Mouse (Mus musculus): ENCODE measurements around the gene Ppp2r5e. TPM values are rescaled to one million over a fixed set of nuclear protein-coding genes. Genes with fewer than 3 reads are reported as not detected.

Ppp2r5e gene
- polyA plus RNA-seq, 1 experiment from 2014 or later, result 7.9 TPM

DNA sequence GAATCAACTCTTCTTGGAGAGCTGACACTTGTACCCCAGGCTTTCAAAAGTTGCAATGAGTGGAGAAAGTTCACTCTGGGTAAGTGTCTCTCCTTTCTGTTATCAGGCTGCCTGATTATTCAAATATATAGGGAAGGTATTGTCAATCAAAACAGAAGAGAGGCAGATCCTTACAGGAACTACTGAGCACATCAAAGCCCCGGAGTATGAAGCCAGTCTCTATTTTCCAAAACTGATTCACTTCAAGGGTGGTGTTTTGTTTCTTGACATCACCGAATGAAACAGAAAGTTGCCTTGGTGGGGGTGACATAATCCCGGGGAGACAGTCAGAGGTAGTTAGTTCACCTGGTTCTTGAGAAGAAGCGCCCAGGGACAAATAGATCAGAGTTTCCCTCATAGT, 179.4 kb downstream of the Ppp2r5e start, which contains the start of gene Gphb5:
Gphb5 (minus strand) TSS at position 101 of the 400 bp plus-strand sequence.
- 66% methylated on average over 4 of the region's 4 CpGs for WGBS (ENCODE audit: insufficient replicate concordance)
- no peaks in the 10 kb centered on the region for H3K4me1 ChIP-seq
- no peak within 1 kb of the TSS for H3K27ac ChIP-seq
- H3K4me3 ChIP-seq, result no peak within 1 kb of the TSS
- no peak within 1 kb of the TSS for H3K9ac ChIP-seq
- H3K9me3 ChIP-seq (replicated peaks), result no peaks in the 10 kb centered on the region
- H3K36me3 ChIP-seq, result no peaks in the 10 kb centered on the region
- H3K4me2 ChIP-seq, result no peak within 1 kb of the TSS
- ATAC-seq, result no peak
- H3K27me3 ChIP-seq (replicated peaks), result no peaks in the 10 kb centered on the region

DNA sequence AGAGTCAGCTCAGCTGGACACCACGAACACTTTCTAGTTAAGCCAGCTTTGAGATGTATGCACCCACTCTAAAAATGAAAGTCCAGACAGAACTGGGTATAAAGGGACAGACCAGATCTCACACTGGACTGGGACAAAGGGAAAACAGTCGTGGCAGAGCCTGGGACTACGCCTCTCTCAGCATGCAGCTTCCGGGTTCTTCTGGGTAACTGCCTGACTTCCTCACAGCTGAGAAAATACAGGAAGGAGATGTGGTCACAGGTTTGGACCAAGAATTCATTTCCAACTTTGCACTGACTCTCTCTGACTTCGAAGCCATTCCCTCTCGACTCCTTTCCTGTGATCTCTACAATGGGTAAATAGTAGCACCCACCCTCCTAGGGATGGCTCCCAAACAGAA, 181.1 kb downstream of the Ppp2r5e start:
- Histone ChIP-seq H3K4me3 (no peak overlapping the region), H3K36me3 (no peaks in the 10 kb centered on the region), H3K9ac (no peak overlapping the region), H3K27ac (no peak overlapping the region), H3K27me3 (replicated peaks) (no peaks in the 10 kb centered on the region), H3K4me1 (no peaks in the 10 kb centered on the region), H3K9me3 (replicated peaks) (no peaks in the 10 kb centered on the region), H3K4me2 (no peak overlapping the region)
- WGBS (ENCODE audit: insufficient replicate concordance), result 42% methylated on average over 6 of the region's 6 CpGs
- no peak for ATAC-seq

DNA sequence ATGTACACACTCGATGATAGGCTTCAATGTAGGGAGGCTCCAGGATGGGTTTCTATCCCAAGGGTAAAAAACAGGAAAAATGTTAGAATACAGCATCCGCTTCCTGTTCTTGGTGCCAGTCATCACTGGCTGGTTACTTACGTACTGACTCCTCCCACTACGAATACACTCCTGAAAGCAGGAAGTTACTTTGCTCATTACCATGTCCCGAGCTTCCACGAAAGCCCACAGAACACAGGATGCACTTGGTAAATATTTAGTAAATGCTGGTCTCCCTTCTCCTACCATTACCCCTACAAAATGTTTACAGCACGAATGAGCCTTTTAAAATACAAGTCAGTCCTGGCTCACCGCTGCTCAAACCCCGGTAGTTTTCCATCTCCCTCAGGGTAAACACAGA, 183.1 kb downstream of the Ppp2r5e start:
- Histone ChIP-seq H3K36me3 (no peaks in the 10 kb centered on the region), H3K4me2 (no peak overlapping the region), H3K27me3 (replicated peaks) (no peaks in the 10 kb centered on the region), H3K9me3 (replicated peaks) (no peaks in the 10 kb centered on the region), H3K9ac (no peak overlapping the region), H3K27ac (no peak overlapping the region), H3K4me1 (no peaks in the 10 kb centered on the region), H3K4me3 (no peak overlapping the region)
- no peak for ATAC-seq
- 64% methylated on average over 9 of the region's 9 CpGs for WGBS (ENCODE audit: insufficient replicate concordance)

Other genes with a start within 250 kb of the Ppp2r5e start
- gene Gphb5, start 179.5 kb downstream of the Ppp2r5e start, polyA plus RNA-seq (2016; fragmentation: Nextera tagmentation; extraction: Ambion mirVana), result not detected in 2 replicates
- 9.8 and 10.7 TPM in 2 replicates for gene Wdr89, start 73.3 kb upstream of the Ppp2r5e start, polyA plus RNA-seq (2016; fragmentation: Nextera tagmentation; extraction: Ambion mirVana)
- 22.3 and 22.7 TPM in 2 replicates for gene Sgpp1, start 139.5 kb upstream of the Ppp2r5e start, polyA plus RNA-seq (2016; fragmentation: Nextera tagmentation; extraction: Ambion mirVana)
- 11.2 and 11.3 TPM in 2 replicates for gene Syne2, start 221.9 kb upstream of the Ppp2r5e start, polyA plus RNA-seq (2016; fragmentation: Nextera tagmentation; extraction: Ambion mirVana)